Mouse (Mus musculus) midbrain, embryonic 14.5 days (tissue): ENCODE measurements at regions not wholly inside any gene's neighbourhood (a gene's known extent, or its start where the extent isn't known, plus 50 kb on each side); places are given as distances from the start of the nearest gene placed in this dataset.

Experiments
- ATAC-seq: fragments of 200-750 bp; cut with Nextera tagmentation; 2 replicates; pipeline ENCODE4 v1.8.0; 2017; ENCODE audit warnings: moderate number of reproducible peaks, moderate library complexity; ENCODE audit not compliant: low FRiP score, low TSS enrichment
- DNase-seq: peaks from one replicate; pipeline ENCODE4 v3.0.0-alpha.2; 2015
- H3K27ac ChIP-seq: fragments of 300-500 bp; sonication (generic); replicated peaks from 2 replicates; pipeline ENCODE4 v1.5.1; 2014; ENCODE audit warnings: mild to moderate bottlenecking, low read depth, low read length, moderate library complexity
- H3K27me3 ChIP-seq: fragments of 300-500 bp; sonication (generic); 2 replicates; pipeline ENCODE4 v1.6.1; 2014; ENCODE audit warnings: low read length, control low read depth, mixed read lengths; ENCODE audit not compliant: control insufficient read depth, insufficient read depth
- H3K36me3 ChIP-seq: fragments of 300-500 bp; sonication (generic); 2 replicates; pipeline ENCODE4 v1.6.1; 2014; ENCODE audit warnings: low read length, control low read depth; ENCODE audit not compliant: control insufficient read depth, insufficient read depth
- H3K4me1 ChIP-seq: fragments of 300-500 bp; sonication (generic); 2 replicates; pipeline ENCODE4 v1.6.1; 2014; ENCODE audit warnings: mild to moderate bottlenecking, antibody characterized with exemption, low read length, control low read depth; ENCODE audit not compliant: control insufficient read depth, insufficient read depth
- H3K4me2 ChIP-seq: fragments of 300-500 bp; sonication (generic); 2 replicates; pipeline ENCODE4 v1.6.1; 2014; ENCODE audit warnings: mild to moderate bottlenecking, low read length, moderate library complexity
- H3K4me3 ChIP-seq: fragments of 300-500 bp; sonication (generic); replicated peaks from 2 replicates; pipeline ENCODE4 v1.5.1; 2014; ENCODE audit warnings: low read depth, low read length
- H3K9ac ChIP-seq: fragments of 300-500 bp; sonication (generic); replicated peaks from 2 replicates; pipeline ENCODE4 v1.6.1; 2014; ENCODE audit warnings: mild to moderate bottlenecking, low read length, moderate library complexity
- H3K9me3 ChIP-seq: fragments of 300-500 bp; sonication (generic); 2 replicates; pipeline ENCODE4 v1.6.1; 2016; ENCODE audit warnings: low read length, control low read depth, mixed read lengths; ENCODE audit not compliant: control insufficient read depth
- WGBS: fragments of 180-500 bp; shearing (Covaris S2); extraction: QIAGEN DNeasy Blood & Tissue Kit; methylation state at CpG from one replicate; pipeline ENCODE4 v1.1.7; 2014; 5-methylcytosine and 5-hydroxymethylcytosine counted together

DNA sequence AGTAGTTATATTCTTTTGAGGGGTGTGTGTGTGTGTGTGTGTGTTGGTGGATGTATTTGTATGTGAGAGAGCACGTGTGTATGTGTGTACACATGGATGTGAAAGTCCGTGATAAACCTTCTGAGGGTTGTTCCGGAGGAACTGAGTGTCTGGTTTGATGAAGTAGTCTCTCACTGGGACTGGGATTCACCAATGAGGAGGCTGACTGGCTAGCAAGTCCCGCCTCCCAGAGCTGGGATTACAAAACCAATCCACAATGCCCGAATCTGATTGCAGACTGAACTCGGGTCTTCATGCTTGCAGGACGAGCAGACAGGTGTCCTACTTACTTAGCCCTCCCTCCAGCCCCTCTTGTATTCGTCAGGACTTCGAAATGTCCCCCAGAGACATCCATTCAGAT is 289.8 kb downstream of the Cbln4 start:
- no peaks in the 10 kb centered on the region for H3K27me3 ChIP-seq
- WGBS, result 72% methylated on average over 9 of the region's 9 CpGs
- peak; percentile 35 for DNase-seq
- ATAC-seq, result no peak
- no peaks in the 10 kb centered on the region for H3K36me3 ChIP-seq
- H3K4me1 ChIP-seq, result no peaks in the 10 kb centered on the region
- H3K9me3 ChIP-seq, result no peaks in the 10 kb centered on the region
- H3K9ac ChIP-seq, result no peak overlapping the region
- no peak overlapping the region for H3K4me3 ChIP-seq
- no peak overlapping the region for H3K4me2 ChIP-seq
- H3K27ac ChIP-seq, result no peak overlapping the region

- Histone ChIP-seq H3K36me3 (no peaks in the 10 kb centered on the region), H3K4me1 (no peaks in the 10 kb centered on the region), H3K27ac (no peak overlapping the region), H3K27me3 (no peaks in the 10 kb centered on the region), H3K4me3 (no peak overlapping the region), H3K9ac (no peak overlapping the region), H3K4me2 (no peak overlapping the region), H3K9me3 (no peaks in the 10 kb centered on the region)
- 20% methylated on average over 1 of the region's 1 CpGs for WGBS
- ATAC-seq (no peak), DNase-seq (no peak)
Measured at GRCm38 (mm10) chr2:171747162-171747561, 296.1 kb downstream of the Cbln4 start.

DNA sequence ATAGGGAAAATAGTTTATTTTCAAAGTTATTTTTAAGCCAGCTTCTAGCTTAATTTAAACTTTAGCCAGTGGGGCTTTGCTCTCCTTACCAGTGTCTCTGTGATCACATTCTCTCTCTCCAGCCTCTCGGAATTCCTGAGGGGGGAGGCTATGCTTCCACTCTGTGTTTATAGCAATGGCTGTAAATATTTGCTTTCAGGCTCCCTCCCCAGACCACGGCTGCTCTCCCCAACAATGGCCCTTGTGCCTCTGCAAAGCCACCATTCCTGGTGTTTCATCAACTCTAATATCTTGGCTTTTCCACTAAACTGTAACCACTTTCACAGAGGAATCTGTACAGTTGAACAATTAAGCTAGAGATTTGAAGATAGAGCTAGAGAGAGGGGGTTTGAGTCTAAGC is 300.2 kb downstream of the Cbln4 start:
- DNase-seq (no peak), ATAC-seq (no peak)
- no peaks in the 10 kb centered on the region for H3K4me1 ChIP-seq
- H3K4me2 ChIP-seq, result no peak overlapping the region
- H3K27ac ChIP-seq, result no peak overlapping the region
- H3K9ac ChIP-seq, result no peak overlapping the region
- no peaks in the 10 kb centered on the region for H3K27me3 ChIP-seq
- no peak overlapping the region for H3K4me3 ChIP-seq
- no peaks in the 10 kb centered on the region for H3K9me3 ChIP-seq
- WGBS, result 39% methylated on average over 2 of the region's 2 CpGs
- no peaks in the 10 kb centered on the region for H3K36me3 ChIP-seq

- no peak overlapping the region for H3K4me2 ChIP-seq
- no peak for ATAC-seq
Measured at GRCm38 (mm10) chr2:171742706-171743105, 300.6 kb downstream of the Cbln4 start.

GRCm38 (mm10) chr2:171737761-171738160 is 305.5 kb downstream of the Cbln4 start:
- Histone ChIP-seq H3K4me2 (no peak overlapping the region), H3K27ac (no peak overlapping the region), H3K9me3 (no peaks in the 10 kb centered on the region), H3K9ac (no peak overlapping the region), H3K36me3 (no peaks in the 10 kb centered on the region), H3K4me1 (no peaks in the 10 kb centered on the region), H3K4me3 (no peak overlapping the region), H3K27me3 (no peaks in the 10 kb centered on the region)
- DNase-seq (no peak), ATAC-seq (no peak)
- 90% methylated on average over 8 of the region's 8 CpGs for WGBS

More at GRCm38 (mm10) chr2:171742706-171743105, 300.6 kb downstream of the Cbln4 start:
- no peaks in the 10 kb centered on the region for H3K9me3 ChIP-seq
- no peak overlapping the region for H3K9ac ChIP-seq
- DNase-seq, result no peak
- no peak overlapping the region for H3K4me3 ChIP-seq
- H3K27me3 ChIP-seq, result no peaks in the 10 kb centered on the region
- 82% methylated on average over 11 of the region's 11 CpGs for WGBS
- no peaks in the 10 kb centered on the region for H3K36me3 ChIP-seq
- H3K4me1 ChIP-seq, result no peaks in the 10 kb centered on the region
- no peak overlapping the region for H3K27ac ChIP-seq

DNA sequence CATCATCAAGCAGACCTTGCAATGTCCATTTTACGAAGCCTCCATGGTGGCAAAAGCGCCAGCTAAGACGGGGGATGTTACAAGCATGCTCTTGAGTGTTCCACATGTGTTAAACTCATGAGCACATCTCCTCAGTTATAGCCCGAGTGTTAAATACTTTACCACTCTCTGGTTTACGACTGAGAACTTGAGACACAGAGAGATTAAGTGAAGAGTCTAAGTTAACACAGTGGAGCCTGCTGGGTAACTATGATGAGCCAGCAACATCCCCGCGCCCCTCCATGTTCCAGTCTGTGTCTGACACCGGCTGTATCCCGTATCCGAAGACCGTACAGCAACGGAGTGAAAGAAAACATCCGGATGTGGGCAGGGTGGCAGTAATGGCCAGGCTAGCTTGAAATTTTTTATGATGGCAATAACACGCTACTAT is 308.2 kb downstream of the Cbln4 start:
- no peaks in the 10 kb centered on the region for H3K27me3 ChIP-seq
- 90% methylated on average over 14 of the region's 14 CpGs for WGBS
- H3K27ac ChIP-seq, result no peak overlapping the region
- no peak overlapping the region for H3K4me3 ChIP-seq
- ATAC-seq (no peak), DNase-seq (no peak)
- H3K9me3 ChIP-seq, result no peaks in the 10 kb centered on the region
- no peak overlapping the region for H3K9ac ChIP-seq
- H3K4me2 ChIP-seq, result no peak overlapping the region
- no peaks in the 10 kb centered on the region for H3K36me3 ChIP-seq
- H3K4me1 ChIP-seq, result no peaks in the 10 kb centered on the region

GRCm38 (mm10) chr2:171734634-171734987 is 308.7 kb downstream of the Cbln4 start:
- Histone ChIP-seq H3K9me3 (no peaks in the 10 kb centered on the region), H3K36me3 (no peaks in the 10 kb centered on the region), H3K4me3 (no peak overlapping the region), H3K27me3 (no peaks in the 10 kb centered on the region), H3K9ac (no peak overlapping the region), H3K27ac (no peak overlapping the region), H3K4me2 (no peak overlapping the region), H3K4me1 (no peaks in the 10 kb centered on the region)
- DNase-seq (peak; percentile 13), ATAC-seq (no peak)
- WGBS, result 90% methylated on average over 4 of the region's 4 CpGs

GRCm38 (mm10) chr2:171733965-171734633 is 309.2 kb downstream of the Cbln4 start:
- no peak overlapping the region for H3K4me2 ChIP-seq
- no peak overlapping the region for H3K4me3 ChIP-seq
- no peaks in the 10 kb centered on the region for H3K27me3 ChIP-seq
- no peak for DNase-seq
- H3K27ac ChIP-seq, result no peak overlapping the region
- ATAC-seq, result no peak
- H3K9me3 ChIP-seq, result no peaks in the 10 kb centered on the region
- no peaks in the 10 kb centered on the region for H3K36me3 ChIP-seq
- WGBS, result 78% methylated on average over 14 of the region's 14 CpGs
- H3K4me1 ChIP-seq, result no peaks in the 10 kb centered on the region
- H3K9ac ChIP-seq, result no peak overlapping the region

DNA sequence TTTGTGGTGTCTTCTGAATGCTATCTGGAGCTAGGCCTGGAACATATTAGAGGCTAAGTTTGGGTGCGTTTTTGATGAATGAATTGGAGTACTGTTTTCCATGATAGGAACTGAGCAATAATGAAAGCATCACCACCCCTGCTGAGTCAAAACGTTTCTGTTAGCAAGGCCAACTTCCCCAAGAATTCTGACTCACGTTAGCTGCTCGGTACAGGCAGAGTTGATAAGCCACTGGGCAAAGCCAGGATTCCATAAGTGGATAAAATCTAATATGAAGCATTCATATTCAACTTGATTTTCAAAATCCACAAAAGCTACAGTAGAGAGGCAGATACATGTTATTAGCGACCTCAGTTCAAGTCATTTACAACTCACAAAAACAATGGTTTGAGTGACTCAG is 324.0 kb downstream of the Cbln4 start:
- ATAC-seq (no peak), DNase-seq (no peak)
- H3K36me3 ChIP-seq, result no peaks in the 10 kb centered on the region
- no peak overlapping the region for H3K4me3 ChIP-seq
- H3K9me3 ChIP-seq, result no peaks in the 10 kb centered on the region
- WGBS, result 84% methylated on average over 5 of the region's 5 CpGs
- H3K27ac ChIP-seq, result no peak overlapping the region
- no peak overlapping the region for H3K9ac ChIP-seq
- no peaks in the 10 kb centered on the region for H3K4me1 ChIP-seq
- H3K4me2 ChIP-seq, result no peak overlapping the region
- no peaks in the 10 kb centered on the region for H3K27me3 ChIP-seq
